Mouse (Mus musculus) thymus, postnatal 25 days (tissue): ENCODE measurements at regions not wholly inside any gene's neighbourhood (a gene's known extent, or its start where the extent isn't known, plus 50 kb on each side); places are given as distances from the start of the nearest gene placed in this dataset.
A peak's percentile ranks its signal among the peaks of the same experiment; 100 is the strongest.

Experiments
- DNase-seq: peaks from one replicate; pipeline ENCODE4 v3.0.0; 2022

DNA sequence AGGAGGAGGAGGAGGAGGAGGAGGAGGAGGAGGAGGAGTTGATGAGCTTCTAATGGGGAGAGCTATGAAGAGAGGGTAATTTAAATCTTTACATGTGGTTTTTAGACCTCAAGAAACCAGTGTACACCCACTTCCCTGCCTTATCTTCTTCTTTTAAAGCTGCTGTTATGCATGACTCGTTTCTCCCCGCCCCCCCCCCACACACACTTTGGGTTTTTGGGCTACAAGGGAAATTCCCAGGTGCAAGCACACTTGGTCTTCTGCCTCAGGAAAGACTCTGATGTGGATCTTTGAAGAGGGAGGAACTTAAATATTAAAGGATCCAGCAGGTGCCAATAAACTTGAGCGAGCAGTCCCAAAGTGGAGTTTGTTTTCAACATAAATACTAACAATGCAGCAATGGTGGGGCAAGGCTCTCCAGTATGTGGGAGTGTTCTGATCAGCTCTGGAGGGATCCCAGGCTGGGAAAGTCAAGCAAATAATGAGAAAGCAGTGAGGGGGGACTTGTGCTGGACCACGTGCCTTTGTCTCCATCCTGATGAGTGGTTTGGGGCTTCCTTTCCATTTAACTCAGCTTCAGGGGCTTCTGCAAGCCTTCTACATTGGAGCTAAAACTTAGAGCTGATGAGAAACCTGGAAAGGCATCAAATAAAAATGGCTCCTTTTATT lies 296.0 kb downstream of the Pten start:
- no peak for DNase-seq

DNA sequence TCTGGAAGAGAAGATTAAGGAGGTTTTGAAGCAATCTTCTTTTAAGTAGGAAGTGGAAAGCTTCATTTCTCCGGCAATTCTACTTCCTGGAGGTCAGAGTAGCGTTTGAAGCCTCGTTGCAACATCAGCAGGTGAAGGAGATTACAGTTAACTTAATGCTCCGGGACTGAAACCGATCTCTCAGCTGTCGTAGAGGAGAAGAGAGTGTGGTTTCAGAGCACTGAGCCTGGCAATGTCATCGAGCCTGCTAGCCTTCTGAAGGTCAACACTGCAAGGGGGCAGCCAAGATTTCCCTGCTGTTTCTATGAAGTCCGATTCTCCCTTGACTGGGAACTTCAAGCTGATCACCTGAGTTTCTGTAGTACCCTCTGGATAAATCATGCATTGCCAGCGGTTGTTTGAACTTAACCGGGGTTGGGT lies 299.1 kb downstream of the Pten start:
- peak; percentile 44 for DNase-seq

GRCm38 (mm10) chr19:33061006-33061405 lies 303.7 kb downstream of the Pten start:
- DNase-seq: no peak

GRCm38 (mm10) chr19:33062165-33063058 lies 305.1 kb downstream of the Pten start:
- DNase-seq: no peak

GRCm38 (mm10) chr19:33065274-33066200 lies 308.2 kb downstream of the Pten start:
- no peak for DNase-seq

DNA sequence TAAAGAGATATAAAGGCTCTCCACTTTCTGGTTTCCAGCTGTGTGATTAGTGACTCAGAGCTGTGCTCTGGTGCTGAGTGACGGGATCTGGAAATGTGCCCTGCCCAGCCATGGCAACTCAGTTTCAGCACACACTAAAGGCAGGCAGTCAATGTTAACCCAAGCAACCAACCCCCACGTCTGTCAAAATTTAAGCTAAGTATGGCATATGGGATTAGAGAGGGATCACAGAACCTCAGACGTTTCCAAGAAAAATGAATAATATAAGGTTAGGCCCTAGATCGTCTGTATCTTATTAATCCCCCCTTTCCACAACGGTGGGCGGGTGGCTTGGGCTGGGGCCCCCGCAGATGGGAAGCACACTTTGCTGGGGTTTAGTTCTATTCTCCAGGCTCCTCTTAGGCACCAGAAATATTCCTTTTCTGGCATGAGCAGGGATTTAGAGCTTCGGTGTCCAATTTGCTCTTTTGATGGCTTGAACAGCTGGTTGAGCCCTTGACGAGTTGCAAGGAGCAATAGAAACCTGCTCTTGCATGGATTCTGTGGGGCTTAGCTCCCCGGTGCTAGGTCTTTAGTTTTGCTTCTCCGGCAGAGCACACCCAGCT lies 311.2 kb downstream of the Pten start:
- no peak for DNase-seq

GRCm38 (mm10) chr19:33069761-33070160 lies 312.5 kb downstream of the Pten start:
- no peak for DNase-seq

DNA sequence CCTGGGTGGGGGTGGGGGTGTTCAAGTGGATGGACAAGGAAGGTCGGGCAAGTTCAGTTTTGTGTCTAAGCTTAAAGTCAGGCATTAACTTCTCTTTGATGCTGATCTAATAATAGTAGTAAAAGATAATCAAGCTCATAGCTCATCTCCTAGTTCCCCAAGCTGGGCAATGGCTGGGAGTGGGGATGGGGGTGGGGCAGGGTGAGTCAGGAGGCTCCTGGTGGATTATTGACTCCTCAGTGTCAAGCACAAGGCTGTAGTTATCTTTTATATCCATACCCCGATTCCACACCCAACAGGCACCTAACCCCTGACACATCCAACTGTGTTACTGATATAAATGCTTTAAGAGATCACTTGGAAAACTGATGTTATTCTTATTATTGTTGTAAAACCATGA lies 315.0 kb downstream of the Pten start:
- DNase-seq: no peak

GRCm38 (mm10) chr19:33074907-33075306 lies 317.2 kb downstream of the Rnls start:
- no peak for DNase-seq

DNA sequence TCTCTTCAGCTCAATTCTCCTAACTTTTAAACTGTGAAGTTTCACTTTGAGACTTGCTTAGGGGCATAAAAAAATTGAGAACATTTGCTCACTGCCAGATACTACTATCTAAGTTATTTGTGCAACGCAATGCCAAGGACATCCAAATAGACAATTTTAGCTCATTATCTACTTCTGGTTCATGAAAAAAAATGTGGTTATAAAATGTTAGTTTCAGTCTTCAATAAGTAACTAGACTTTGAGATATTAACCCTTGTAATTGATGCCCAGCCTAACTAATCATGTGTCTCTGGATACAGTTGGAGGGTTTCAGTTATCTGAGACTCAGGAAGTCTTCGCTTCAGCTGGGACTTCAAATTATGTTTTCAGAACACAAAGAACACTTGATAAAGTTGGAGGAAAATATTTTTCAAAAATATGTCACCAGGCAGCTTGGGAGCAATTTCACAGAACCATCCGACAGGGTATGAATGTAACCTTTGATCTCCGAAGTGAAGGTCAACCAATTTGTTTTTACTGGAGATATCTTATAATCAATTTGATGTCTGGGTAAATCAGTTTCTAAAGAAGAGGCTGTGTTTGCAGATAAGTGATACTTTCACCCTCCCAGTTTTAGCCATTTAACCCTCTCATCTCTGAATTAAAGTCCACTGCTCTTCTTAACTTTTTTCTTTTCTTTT lies 313.3 kb downstream of the Rnls start:
- no peak for DNase-seq

DNA sequence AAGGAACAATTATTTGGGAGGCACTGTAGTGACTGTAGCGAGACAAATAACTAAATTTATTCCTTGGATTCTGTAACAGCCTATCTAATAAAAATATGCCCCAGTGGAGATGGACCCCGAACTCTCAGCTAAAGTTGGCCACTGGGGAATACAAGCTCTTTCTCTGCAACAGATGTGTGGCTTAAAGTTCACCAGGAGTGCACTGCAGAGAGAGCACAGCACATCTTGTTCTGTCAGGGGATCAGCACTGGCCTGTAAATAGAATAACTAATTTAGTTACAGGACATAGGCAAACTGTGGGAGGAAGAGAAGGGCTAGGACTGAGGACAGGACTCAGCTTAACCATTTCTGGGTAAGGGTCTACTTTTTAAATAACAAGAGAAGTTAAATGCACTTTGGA lies 312.1 kb downstream of the Rnls start:
- DNase-seq: no peak

DNA sequence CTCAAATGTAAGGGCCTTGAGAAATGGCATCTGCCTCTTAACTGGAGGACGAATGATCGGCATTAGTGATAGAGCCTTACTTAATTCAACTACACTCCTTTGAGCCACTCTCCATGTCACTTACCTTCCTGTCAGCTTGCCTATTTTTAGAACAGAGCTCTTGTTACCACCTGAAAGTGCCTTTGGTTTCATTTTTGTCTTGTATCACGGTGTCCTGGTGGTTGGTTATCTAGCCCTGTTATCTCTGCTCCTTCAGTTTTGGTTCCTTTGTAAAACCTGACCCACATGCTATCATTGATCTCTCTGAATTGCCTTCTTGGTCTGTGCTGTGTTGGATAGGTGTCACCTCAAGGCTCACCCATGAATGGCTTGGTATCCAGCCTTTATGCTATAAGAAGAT lies 310.6 kb downstream of the Rnls start:
- peak; percentile 34 for DNase-seq

- DNase-seq: no peak
Measured at GRCm38 (mm10) chr19:33083371-33083770, 308.7 kb downstream of the Rnls start.

DNA sequence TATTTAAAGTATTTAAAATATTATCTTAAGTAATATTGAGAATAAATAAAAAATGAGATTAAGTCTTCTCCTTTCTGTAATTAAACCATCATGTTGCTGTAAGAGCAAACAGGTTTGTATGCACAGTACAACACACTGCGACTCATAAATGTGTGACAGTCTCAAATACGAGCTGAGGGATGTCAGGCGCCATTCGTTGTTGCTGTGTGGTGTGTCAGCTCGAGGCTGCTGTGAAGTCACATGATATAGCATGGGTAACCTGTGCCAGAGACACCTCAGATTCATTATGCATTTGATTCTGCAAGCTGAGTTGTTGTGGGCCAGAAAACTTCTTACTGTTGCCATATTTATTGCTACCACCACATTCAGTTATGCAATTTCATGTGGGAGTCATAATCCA lies 307.4 kb downstream of the Rnls start:
- no peak for DNase-seq
